Mouse (Mus musculus): ENCODE measurements around the gene Tmem164. TPM values are rescaled to one million over a fixed set of nuclear protein-coding genes. Genes with fewer than 3 reads are reported as not detected.
"Not testable (repeated sequence)": the region's sequence is repeated elsewhere in the genome, so short reads cannot be mapped to it uniquely, and the experiment has no call there.

Gene Tmem164
- 43.2 and 44.7 TPM in 2 replicates for polyA plus RNA-seq (2015; fragmentation: Nextera tagmentation; extraction: Ambion mirVana)

DNA sequence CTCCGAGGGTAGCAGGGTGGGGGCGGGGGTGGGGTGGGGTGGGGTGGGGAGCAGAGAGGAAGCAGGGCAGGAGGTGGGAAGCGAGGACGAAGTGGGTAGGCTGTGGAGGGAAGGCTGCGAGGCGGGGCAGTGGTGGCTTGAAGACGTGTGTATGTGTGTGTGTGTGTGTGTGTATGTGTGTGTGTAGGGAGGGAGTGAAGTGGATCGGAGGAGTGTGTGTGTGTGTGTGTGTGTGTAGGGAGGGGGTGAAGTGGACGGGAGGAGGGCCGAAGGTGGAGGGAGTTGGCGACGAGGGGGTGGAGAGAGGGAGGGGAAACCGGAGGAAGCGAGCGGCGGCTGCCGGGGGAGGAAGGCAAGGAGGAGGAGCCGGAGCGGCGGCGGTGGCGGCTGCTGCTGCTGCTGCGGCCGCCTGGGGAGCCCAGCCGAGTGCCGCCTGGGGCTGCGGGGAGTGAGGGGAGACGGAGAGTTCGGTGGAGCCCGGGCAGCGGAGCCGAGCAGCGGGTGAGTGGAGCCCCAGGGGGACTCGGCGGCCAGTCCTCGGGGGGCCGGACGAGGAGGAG, at the start of gene Tmem164:
TSS of gene Tmem164 (plus strand) at position 351 of the 560 bp plus-strand sequence.
- WGBS: 13% methylated on average over 31 of the region's 38 CpGs
- no peaks in the 10 kb centered on the region for H3K36me3 ChIP-seq
- 0 out of 2 replicates have a peak, but pooled peaks cover 3% of the 10 kb centered on the region for H3K4me1 ChIP-seq (replicated peaks)
- no peaks in the 10 kb centered on the region for H3K9me3 ChIP-seq
- peak within 1 kb of the TSS; percentile 97 for H3K27ac ChIP-seq
- no peaks in the 10 kb centered on the region for H3K27me3 ChIP-seq (replicated peaks)
- peak within 1 kb of the TSS; percentile 64 for H3K9ac ChIP-seq
- H3K4me3 ChIP-seq (replicated peaks): peak within 1 kb of the TSS; percentile 59
- ATAC-seq: peak; percentile 87
- peak within 1 kb of the TSS; percentile 73 for H3K4me2 ChIP-seq (replicated peaks)

GRCm38 (mm10) chrX:142632990-142633389, 48.2 kb upstream of the Tmem164 start:
- not testable (repeated sequence) for H3K27ac ChIP-seq; H3K4me3 ChIP-seq (replicated peaks); H3K9ac ChIP-seq; H3K4me1 ChIP-seq (replicated peaks); ATAC-seq; H3K27me3 ChIP-seq (replicated peaks); H3K9me3 ChIP-seq; H3K4me2 ChIP-seq (replicated peaks); H3K36me3 ChIP-seq
- 29% methylated on average over 15 of the region's 19 CpGs for WGBS

DNA sequence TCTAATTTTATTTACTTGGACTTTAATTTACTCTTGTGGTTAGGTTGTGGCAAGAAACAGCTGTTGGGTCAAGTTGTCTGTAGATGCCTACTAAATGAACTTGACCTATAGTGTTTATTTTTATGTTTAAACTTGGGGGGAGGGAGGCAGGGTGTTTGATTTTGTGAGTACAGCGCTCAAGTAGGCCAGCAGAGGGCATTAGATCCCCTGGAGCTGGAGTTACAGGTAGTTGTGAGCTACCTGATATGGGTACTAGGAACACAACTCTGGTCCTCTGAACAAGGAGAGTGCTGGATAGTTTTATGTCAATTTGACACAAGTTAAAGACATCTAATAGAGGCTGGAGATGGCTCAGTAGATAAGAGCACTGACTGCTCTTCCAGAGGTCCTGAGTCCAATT, 34.0 kb upstream of the Tmem164 start:
- Histone ChIP-seq H3K9ac (no peak overlapping the region), H3K4me1 (replicated peaks) (no peaks in the 10 kb centered on the region), H3K4me2 (replicated peaks) (no peak overlapping the region), H3K36me3 (no peaks in the 10 kb centered on the region), H3K9me3 (no peaks in the 10 kb centered on the region), H3K4me3 (replicated peaks) (no peak overlapping the region), H3K27me3 (replicated peaks) (no peaks in the 10 kb centered on the region), H3K27ac (no peak overlapping the region)
- no peak for ATAC-seq
- 81% methylated on average over 1 of the region's 1 CpGs for WGBS

- no peak overlapping the region for H3K4me3 ChIP-seq (replicated peaks)
- 63% methylated on average over 6 of the region's 6 CpGs for WGBS
Observed at GRCm38 (mm10) chrX:142650117-142650764, 31.0 kb upstream of the Tmem164 start.

GRCm38 (mm10) chrX:142664704-142665422, 16.3 kb upstream of the Tmem164 start:
- Histone ChIP-seq H3K4me3 (replicated peaks) (no peak overlapping the region), H3K27me3 (replicated peaks) (no peaks in the 10 kb centered on the region), H3K4me2 (replicated peaks) (no peak overlapping the region), H3K36me3 (no peaks in the 10 kb centered on the region), H3K4me1 (replicated peaks) (no peaks in the 10 kb centered on the region), H3K9me3 (no peaks in the 10 kb centered on the region), H3K27ac (no peak overlapping the region), H3K9ac (no peak overlapping the region)
- 54% methylated on average over 4 of the region's 4 CpGs for WGBS
- no peak for ATAC-seq

More at GRCm38 (mm10) chrX:142650117-142650764, 31.0 kb upstream of the Tmem164 start:
- ATAC-seq: no peak
- H3K4me2 ChIP-seq (replicated peaks): no peak overlapping the region
- H3K36me3 ChIP-seq: no peaks in the 10 kb centered on the region
- H3K9me3 ChIP-seq: no peaks in the 10 kb centered on the region
- H3K27me3 ChIP-seq (replicated peaks): no peaks in the 10 kb centered on the region
- H3K9ac ChIP-seq: no peak overlapping the region
- H3K4me1 ChIP-seq (replicated peaks): no peaks in the 10 kb centered on the region
- no peak overlapping the region for H3K27ac ChIP-seq

GRCm38 (mm10) chrX:142665423-142665805, 15.8 kb upstream of the Tmem164 start:
- no peak overlapping the region for H3K4me3 ChIP-seq (replicated peaks)
- no peaks in the 10 kb centered on the region for H3K4me1 ChIP-seq (replicated peaks)
- no peak overlapping the region for H3K4me2 ChIP-seq (replicated peaks)
- no peaks in the 10 kb centered on the region for H3K9me3 ChIP-seq
- H3K27me3 ChIP-seq (replicated peaks): no peaks in the 10 kb centered on the region
- no peak overlapping the region for H3K9ac ChIP-seq
- ATAC-seq: peak; percentile 36; the same call in 1 of the 2 replicates
- H3K27ac ChIP-seq: no peak overlapping the region
- no peaks in the 10 kb centered on the region for H3K36me3 ChIP-seq

DNA sequence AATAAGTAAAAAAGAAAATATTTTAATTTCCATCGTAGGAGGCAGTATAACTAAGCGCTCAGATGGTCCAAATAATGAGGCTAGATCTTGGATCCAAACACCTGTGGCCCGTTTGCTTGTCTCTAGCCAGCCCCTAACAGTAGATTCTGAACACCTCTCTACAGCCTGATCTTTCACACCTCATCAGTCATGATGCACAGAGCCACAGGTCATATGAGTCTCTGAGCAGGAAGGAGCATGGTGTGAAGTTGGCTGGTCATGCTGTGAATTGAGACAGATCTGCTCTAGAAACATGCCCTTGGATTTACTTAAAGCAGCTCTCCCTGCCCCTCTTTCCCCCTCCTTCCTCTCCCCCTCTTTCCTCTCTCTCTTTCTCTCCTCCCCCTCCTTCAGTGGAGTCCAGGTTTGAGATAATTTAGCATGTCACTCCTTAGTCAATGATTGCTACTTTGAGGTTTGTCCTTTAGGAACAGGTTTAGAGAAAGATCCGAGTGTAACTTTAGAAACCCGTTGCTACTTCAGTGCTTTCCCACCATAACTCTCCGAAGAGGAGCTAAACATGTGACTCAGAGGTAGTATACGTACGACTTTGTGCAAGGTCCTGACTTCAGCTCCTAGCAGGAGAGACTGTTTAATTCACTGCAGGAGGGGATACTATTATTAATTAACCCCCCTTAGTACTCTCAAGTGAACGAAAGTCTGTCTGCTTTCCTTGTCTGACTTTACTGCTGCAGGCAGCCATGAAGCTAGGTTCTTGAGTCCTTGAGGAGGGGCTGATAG, 11.7 kb upstream of the Tmem164 start:
- 62% methylated on average over 9 of the region's 9 CpGs for WGBS
- no peaks in the 10 kb centered on the region for H3K27me3 ChIP-seq (replicated peaks)
- H3K9me3 ChIP-seq: no peaks in the 10 kb centered on the region
- no peaks in the 10 kb centered on the region for H3K36me3 ChIP-seq
- H3K4me3 ChIP-seq (replicated peaks): no peak overlapping the region
- H3K27ac ChIP-seq: no peak overlapping the region
- ATAC-seq: no peak
- H3K4me2 ChIP-seq (replicated peaks): no peak overlapping the region
- H3K9ac ChIP-seq: no peak overlapping the region
- no peaks in the 10 kb centered on the region for H3K4me1 ChIP-seq (replicated peaks)

DNA sequence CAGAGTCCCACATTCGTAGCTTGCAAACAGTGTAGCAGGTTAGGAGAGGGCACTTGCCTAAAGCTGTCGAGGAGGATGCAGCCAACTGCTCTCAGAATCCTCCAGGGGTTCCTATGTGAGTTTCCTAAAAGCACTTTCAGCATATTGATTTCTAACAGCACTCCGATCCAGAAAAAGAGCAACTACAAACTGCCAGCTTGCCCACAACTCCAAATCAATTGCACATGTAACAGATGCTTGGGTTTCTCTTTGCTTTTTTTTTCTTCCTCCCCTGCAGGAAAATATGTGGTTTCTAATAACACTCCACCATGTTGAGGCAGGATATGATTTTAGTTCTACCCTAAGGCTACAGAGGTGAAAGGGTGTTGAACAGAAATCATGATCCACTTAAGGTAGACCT, 11.1 kb upstream of the Tmem164 start:
- H3K27me3 ChIP-seq (replicated peaks): no peaks in the 10 kb centered on the region
- H3K9me3 ChIP-seq: no peaks in the 10 kb centered on the region
- H3K36me3 ChIP-seq: no peaks in the 10 kb centered on the region
- H3K4me2 ChIP-seq (replicated peaks): no peak overlapping the region
- no peak overlapping the region for H3K27ac ChIP-seq
- WGBS: 68% methylated on average over 3 of the region's 3 CpGs
- no peak overlapping the region for H3K9ac ChIP-seq
- H3K4me1 ChIP-seq (replicated peaks): no peaks in the 10 kb centered on the region
- no peak overlapping the region for H3K4me3 ChIP-seq (replicated peaks)
- ATAC-seq: no peak

GRCm38 (mm10) chrX:142671141-142671540, 10.1 kb upstream of the Tmem164 start:
- H3K27ac ChIP-seq: no peak overlapping the region
- H3K36me3 ChIP-seq: no peaks in the 10 kb centered on the region
- no peak overlapping the region for H3K4me2 ChIP-seq (replicated peaks)
- H3K4me3 ChIP-seq (replicated peaks): no peak overlapping the region
- ATAC-seq: no peak
- no peaks in the 10 kb centered on the region for H3K9me3 ChIP-seq
- 83% methylated on average over 1 of the region's 1 CpGs for WGBS
- no peaks in the 10 kb centered on the region for H3K4me1 ChIP-seq (replicated peaks)
- no peak overlapping the region for H3K9ac ChIP-seq
- H3K27me3 ChIP-seq (replicated peaks): no peaks in the 10 kb centered on the region

- Histone ChIP-seq H3K36me3 (no peaks in the 10 kb centered on the region), H3K9ac (no peak overlapping the region), H3K4me1 (replicated peaks) (no peaks in the 10 kb centered on the region), H3K4me2 (replicated peaks) (no peak overlapping the region), H3K27me3 (replicated peaks) (no peaks in the 10 kb centered on the region), H3K4me3 (replicated peaks) (no peak overlapping the region), H3K27ac (no peak overlapping the region), H3K9me3 (no peaks in the 10 kb centered on the region)
- no peak for ATAC-seq
- WGBS: 70% methylated on average over 1 of the region's 1 CpGs
Observed at GRCm38 (mm10) chrX:142672701-142673100, 8.5 kb upstream of the Tmem164 start.

DNA sequence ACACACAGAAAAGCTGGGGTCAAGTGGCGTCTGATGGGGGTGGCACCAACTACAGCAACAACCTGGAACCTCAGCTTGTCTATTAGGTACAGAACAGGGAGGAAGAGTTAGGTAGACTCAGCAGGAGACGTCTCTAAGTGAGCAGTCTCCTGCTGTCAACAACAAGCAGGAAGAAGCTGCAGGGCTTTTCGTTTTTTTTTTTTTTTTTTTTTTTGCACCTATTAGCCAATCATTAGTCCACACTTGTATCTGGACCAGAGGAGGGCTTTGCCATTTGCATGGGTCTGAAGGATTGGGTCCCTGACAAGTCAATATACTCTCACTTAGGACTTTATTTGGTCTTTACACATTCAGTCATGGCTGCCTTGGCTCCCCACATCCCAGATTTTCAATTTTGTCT, 4.0 kb upstream of the Tmem164 start:
- Histone ChIP-seq H3K36me3 (no peaks in the 10 kb centered on the region), H3K4me2 (replicated peaks) (no peak overlapping the region), H3K27me3 (replicated peaks) (no peaks in the 10 kb centered on the region), H3K4me3 (replicated peaks) (no peak overlapping the region), H3K9me3 (no peaks in the 10 kb centered on the region), H3K4me1 (replicated peaks) (no peaks in the 10 kb centered on the region), H3K27ac (no peak overlapping the region), H3K9ac (no peak overlapping the region)
- WGBS: 42% methylated on average over 3 of the region's 3 CpGs
- ATAC-seq: no peak

Data from intestine, embryonic 15.5 days (tissue).